Mouse (Mus musculus) limb, embryonic 14.5 days (tissue): Measurements from ENCODE around the gene Elmod3. TPM values are rescaled to one million over a fixed set of nuclear protein-coding genes. Genes with fewer than 3 reads are reported as not detected.

Source experiments
- ATAC-seq: fragments of 200-750 bp; cut with Nextera tagmentation; 2 replicates; pipeline ENCODE4 v1.8.0; 2017; ENCODE audit warnings: low read depth, moderate number of reproducible peaks, moderate TSS enrichment; ENCODE audit not compliant: low FRiP score
- DNase-seq: peaks from one replicate; pipeline ENCODE4 v3.0.0-alpha.2; 2015; ENCODE audit warnings: low spot score
- H3K27ac ChIP-seq: fragments of 300-500 bp; sonication (generic); replicated peaks from 2 replicates; pipeline ENCODE4 v1.5.1; 2014; ENCODE audit warnings: low read depth, mild to moderate bottlenecking, low read length, moderate library complexity, mixed read lengths
- H3K27me3 ChIP-seq: fragments of 300-500 bp; sonication (generic); 2 replicates; pipeline ENCODE4 v1.6.1; 2014; ENCODE audit warnings: low read length, mixed read lengths; ENCODE audit not compliant: control insufficient read depth, insufficient read depth
- H3K36me3 ChIP-seq: fragments of 300-500 bp; sonication (generic); 2 replicates; pipeline ENCODE4 v1.6.1; 2014; ENCODE audit warnings: mild to moderate bottlenecking, low read length, moderate library complexity, mixed read lengths; ENCODE audit not compliant: control insufficient read depth, insufficient read depth
- H3K4me1 ChIP-seq: fragments of 300-500 bp; sonication (generic); 2 replicates; pipeline ENCODE4 v1.6.1; 2014; ENCODE audit warnings: antibody characterized with exemption, low read length, mixed read lengths; ENCODE audit not compliant: control insufficient read depth, insufficient read depth
- H3K4me2 ChIP-seq: fragments of 300-500 bp; sonication (generic); replicated peaks from 2 replicates; pipeline ENCODE4 v1.6.1; 2014; ENCODE audit warnings: low read depth, mild to moderate bottlenecking, low read length, moderate library complexity; ENCODE audit not compliant: severe bottlenecking
- H3K4me3 ChIP-seq: fragments of 300-500 bp; sonication (generic); replicated peaks from 2 replicates; pipeline ENCODE4 v1.5.1; 2014; ENCODE audit warnings: low read length
- H3K9ac ChIP-seq: fragments of 300-500 bp; sonication (generic); 2 replicates; pipeline ENCODE4 v1.6.1; 2014; ENCODE audit warnings: mild to moderate bottlenecking, low read depth, low read length, moderate library complexity; ENCODE audit not compliant: severe bottlenecking
- H3K9me3 ChIP-seq: fragments of 300-500 bp; sonication (generic); 2 replicates; pipeline ENCODE4 v1.6.1; 2016; ENCODE audit warnings: low read length; ENCODE audit not compliant: control insufficient read depth
- POLR2A ChIP-seq: fragments of 200-500 bp; IDR thresholded peaks from 2 replicates; pipeline ENCODE4 v1.8.0; 2012; ENCODE audit warnings: inconsistent platforms, mild to moderate bottlenecking, moderate library complexity, borderline replicate concordance; ENCODE audit not compliant: insufficient read depth, insufficient read length; ENCODE audit errors: extremely low read depth
- WGBS: fragments of 180-500 bp; shearing (Covaris S2); extraction: QIAGEN DNeasy Blood & Tissue Kit; methylation state at CpG from one replicate; pipeline ENCODE4 v1.1.7; 2014; 5-methylcytosine and 5-hydroxymethylcytosine counted together
- polyA plus RNA-seq, 2 experiments: library from polyadenylated mRNA; depleted of rRNA in 1 of 2; stranded (reverse) in 1 of 2; unstranded in 1 of 2; fragments of >200 nt; fragmentation: Nextera tagmentation in 1 of 2; extraction: Ambion mirVana in 1 of 2; gene quantifications; 2 replicates each; pipeline versions ENCODE4 v1.2.1 to v1.2.3; 2012 to 2014

The Elmod3 gene
- polyA plus RNA-seq, 2 experiments = 13.7 to 19.4 TPM

DNA sequence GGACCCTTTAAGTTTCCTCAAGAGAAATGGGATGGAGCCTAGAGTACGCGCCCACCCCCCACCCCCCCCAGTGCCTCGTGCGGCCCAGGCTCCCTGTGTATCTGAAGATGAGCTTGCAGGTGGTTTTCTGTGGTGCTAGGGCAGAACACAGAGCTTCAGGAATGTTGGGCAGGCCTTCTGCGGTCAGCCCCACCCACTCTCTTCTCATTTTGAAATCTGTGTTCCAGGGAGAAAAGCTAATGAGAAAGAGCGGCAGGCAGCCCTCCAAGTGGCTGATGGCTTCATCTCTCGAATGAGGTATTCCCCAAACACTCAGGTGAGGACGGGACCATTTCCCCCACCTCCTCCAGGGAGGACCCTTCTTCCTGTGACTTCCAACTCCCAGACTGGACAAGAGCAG, 37.4 kb downstream of the Elmod3 start:
- no peak for TF ChIP-seq POLR2A
- no peaks in the 10 kb centered on the region for H3K9me3 ChIP-seq
- no peaks in the 10 kb centered on the region for H3K36me3 ChIP-seq
- no peak overlapping the region for H3K4me3 ChIP-seq
- no peak overlapping the region for H3K4me2 ChIP-seq
- no peak overlapping the region for H3K27ac ChIP-seq
- no peak overlapping the region for H3K9ac ChIP-seq
- H3K27me3 ChIP-seq = no peaks in the 10 kb centered on the region
- ATAC-seq = no peak
- 75% methylated on average over 8 of the region's 8 CpGs for WGBS
- peaks cover 4% of the 10 kb centered on the region for H3K4me1 ChIP-seq
- DNase-seq = no peak

DNA sequence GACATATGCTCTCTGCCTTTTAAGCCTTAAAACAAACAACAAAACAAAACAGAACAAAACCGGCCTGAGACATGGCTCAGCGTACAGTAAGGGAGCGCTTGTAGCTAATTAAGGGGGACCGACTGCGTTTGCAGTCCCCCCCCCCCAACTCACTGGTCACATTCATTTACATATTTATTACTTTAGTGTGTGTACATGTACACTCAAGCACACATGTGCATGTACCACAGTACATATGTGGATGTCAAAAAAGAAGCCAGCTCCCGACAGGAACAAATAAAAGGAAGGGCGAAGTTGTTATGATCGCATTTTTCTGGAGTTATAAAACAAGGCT, 45.2 kb downstream of the Elmod3 start:
- Histone ChIP-seq H3K27me3 (no peaks in the 10 kb centered on the region), H3K27ac (peak overlapping the region; percentile 81), H3K4me2 (peak overlapping the region; percentile 53), H3K4me1 (peaks cover 10% of the 10 kb centered on the region; the same call in 1 of the 2 replicates), H3K4me3 (peak overlapping the region; percentile 41), H3K9ac (peak overlapping the region; percentile 51), H3K9me3 (no peaks in the 10 kb centered on the region), H3K36me3 (no peaks in the 10 kb centered on the region)
- no peak for TF ChIP-seq POLR2A
- WGBS = 9% methylated on average over 8 of the region's 8 CpGs
- ATAC-seq (peak; percentile 6; the same call in 1 of the 2 replicates), DNase-seq (no peak)

DNA sequence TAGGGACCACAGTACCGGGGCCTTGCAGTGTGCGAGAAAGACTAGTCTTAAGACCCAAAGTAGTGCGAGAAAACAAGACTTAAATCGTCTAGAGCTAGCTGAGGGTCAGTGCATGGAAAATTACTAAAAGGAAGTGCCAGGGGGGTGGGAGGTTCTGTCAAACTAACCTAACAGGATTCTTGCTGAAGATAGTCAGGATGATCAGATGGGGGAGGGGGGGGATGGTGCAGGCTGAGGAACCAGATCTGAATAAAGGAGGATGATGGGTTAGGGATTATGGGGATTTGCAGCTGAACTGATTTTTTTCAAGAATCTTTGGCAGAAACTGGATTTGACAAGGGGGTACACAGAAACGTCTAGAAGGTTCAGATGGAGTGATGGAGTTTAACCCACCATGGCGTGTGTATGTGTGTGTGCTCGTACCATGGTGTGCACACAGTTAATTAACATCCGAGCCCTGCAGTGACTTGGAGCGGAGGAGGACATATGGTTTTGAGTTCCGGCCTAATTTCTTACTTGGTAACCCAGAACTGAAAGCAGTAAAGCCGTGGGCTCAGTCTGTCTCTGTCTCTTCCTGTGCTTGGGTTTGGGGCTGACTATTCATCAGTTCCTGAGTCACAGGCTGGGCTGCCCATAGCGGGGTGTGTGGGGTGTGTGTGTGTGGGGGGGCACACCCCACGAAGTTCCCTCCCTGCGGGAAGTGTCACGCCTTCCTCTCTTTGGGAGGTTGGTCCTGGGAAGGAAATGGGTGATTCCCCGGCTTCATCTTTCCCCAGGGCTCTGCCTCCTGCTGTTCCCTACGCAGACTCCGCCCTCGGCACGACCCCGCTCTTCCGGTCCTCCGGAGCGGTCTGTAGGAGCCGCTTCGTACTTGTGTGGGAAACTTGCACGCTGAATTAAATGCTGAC, 45.8 kb downstream of the Elmod3 start:
- peak; percentile 80 for DNase-seq
- H3K4me3 ChIP-seq = peak overlapping the region; percentile 41
- H3K36me3 ChIP-seq = no peaks in the 10 kb centered on the region
- no peaks in the 10 kb centered on the region for H3K9me3 ChIP-seq
- peak overlapping the region; percentile 81 for H3K27ac ChIP-seq
- peak; percentile 75; the same call in 1 of the 2 replicates for TF ChIP-seq POLR2A
- H3K9ac ChIP-seq = peak overlapping the region; percentile 51
- WGBS = 9% methylated on average over 27 of the region's 27 CpGs
- H3K4me2 ChIP-seq = peak overlapping the region; percentile 53
- H3K27me3 ChIP-seq = no peaks in the 10 kb centered on the region
- peaks cover 10% of the 10 kb centered on the region; the same call in 1 of the 2 replicates for H3K4me1 ChIP-seq
- ATAC-seq = peak; percentile 90

DNA sequence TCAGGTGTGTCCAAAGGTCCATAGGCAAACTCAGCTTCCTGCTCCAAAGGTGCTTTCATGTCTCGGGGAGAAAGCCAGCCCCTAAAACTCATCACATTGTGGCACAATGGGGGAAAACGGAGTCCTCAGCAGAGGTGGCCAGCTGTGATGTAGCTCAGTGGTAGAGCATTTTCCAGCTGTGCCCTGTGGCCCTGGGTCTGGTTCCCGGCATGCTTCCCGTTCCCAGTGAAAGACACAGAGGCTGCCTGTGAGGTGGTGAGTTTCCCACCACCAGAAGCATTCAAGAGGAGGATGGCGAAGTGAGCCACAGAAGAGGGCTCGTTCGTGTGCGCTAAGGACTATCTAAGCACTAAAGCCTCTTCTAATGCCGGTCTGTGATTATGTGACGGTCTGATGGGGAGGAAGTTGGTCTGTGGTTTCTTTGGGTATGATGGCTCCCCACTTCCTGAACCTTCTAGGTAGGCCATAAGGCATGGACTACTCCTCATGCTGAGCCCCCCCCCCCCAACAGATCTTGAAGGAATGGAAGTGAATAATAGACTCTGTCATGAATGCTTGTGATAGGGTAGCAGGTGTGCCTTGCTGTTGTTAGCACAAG, 47.6 kb downstream of the Elmod3 start:
- ATAC-seq (no peak), DNase-seq (no peak)
- peaks cover 10% of the 10 kb centered on the region; the same call in 1 of the 2 replicates for H3K4me1 ChIP-seq
- no peak overlapping the region for H3K9ac ChIP-seq
- no peaks in the 10 kb centered on the region for H3K36me3 ChIP-seq
- H3K4me3 ChIP-seq = no peak overlapping the region
- H3K4me2 ChIP-seq = no peak overlapping the region
- 82% methylated on average over 10 of the region's 10 CpGs for WGBS
- no peaks in the 10 kb centered on the region for H3K9me3 ChIP-seq
- H3K27me3 ChIP-seq = no peaks in the 10 kb centered on the region
- no peak for TF ChIP-seq POLR2A
- no peak overlapping the region for H3K27ac ChIP-seq

DNA sequence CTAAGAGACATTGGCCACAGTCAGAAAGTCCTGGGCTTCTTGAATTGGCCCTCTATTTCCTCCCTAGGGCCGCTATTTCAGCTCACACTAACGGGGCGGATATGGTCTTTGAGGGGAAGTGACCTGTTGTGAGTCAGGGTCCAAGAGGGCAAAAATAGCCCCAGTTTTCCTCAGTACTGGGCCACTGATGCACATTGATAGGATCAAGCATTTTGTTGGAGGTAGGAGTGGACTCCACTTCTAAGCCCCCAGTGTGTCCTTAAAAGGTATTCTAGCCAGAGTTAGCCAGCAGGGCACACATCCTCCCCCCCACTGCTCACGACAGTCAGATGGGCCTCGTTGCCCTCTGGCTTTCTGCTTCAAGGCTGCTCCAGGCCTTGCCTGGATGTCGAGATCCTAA, 48.2 kb downstream of the Elmod3 start:
- Histone ChIP-seq H3K36me3 (no peaks in the 10 kb centered on the region), H3K9me3 (no peaks in the 10 kb centered on the region), H3K4me2 (no peak overlapping the region), H3K9ac (no peak overlapping the region), H3K27me3 (no peaks in the 10 kb centered on the region), H3K4me3 (no peak overlapping the region), H3K27ac (no peak overlapping the region), H3K4me1 (peaks cover 10% of the 10 kb centered on the region; the same call in 1 of the 2 replicates)
- DNase-seq = no peak
- ATAC-seq = no peak
- 61% methylated on average over 6 of the region's 6 CpGs for WGBS
- no peak for TF ChIP-seq POLR2A
